Mouse (Mus musculus) brain, embryonic 14.5 days (tissue): ENCODE measurements around the gene Actbl2.

Experiments
- CTCF ChIP-seq: fragments of 200-500 bp; IDR thresholded peaks from 2 replicates; pipeline ENCODE4 v1.5.1; 2012; ENCODE audit warnings: inconsistent platforms, mild to moderate bottlenecking, moderate library complexity, borderline replicate concordance; ENCODE audit not compliant: insufficient read depth, insufficient read length; ENCODE audit errors: extremely low read depth
- POLR2A ChIP-seq: fragments of 200-500 bp; IDR thresholded peaks from 2 replicates; pipeline ENCODE4 v1.6.1; 2012; ENCODE audit warnings: mild to moderate bottlenecking, inconsistent platforms, borderline replicate concordance; ENCODE audit not compliant: poor library complexity, insufficient read depth, insufficient read length, severe bottlenecking; ENCODE audit errors: extremely low read depth

- TF ChIP-seq CTCF: no peak
- TF ChIP-seq POLR2A: no peak
Measured at GRCm38 (mm10) chr13:111300846-111301245, 46.0 kb downstream of the Actbl2 start.
